Mouse (Mus musculus): ENCODE results near the gene Gm15319. TPM values are rescaled to one million over a fixed set of nuclear protein-coding genes. Genes with fewer than 3 reads are reported as not detected.
"Not testable (repeated sequence)": the region's sequence is repeated elsewhere in the genome, so short reads cannot be mapped to it uniquely, and the experiment has no call there.

Gene Gm15319
- polyA plus RNA-seq, 1 experiment from 2014 or later: 0.11 TPM

- WGBS: 88% methylated on average over 4 of the region's 4 CpGs
- not testable (repeated sequence) for H3K4me2 ChIP-seq (replicated peaks); H3K36me3 ChIP-seq; ATAC-seq (replicated peaks); H3K4me3 ChIP-seq; H3K27ac ChIP-seq (replicated peaks); H3K4me1 ChIP-seq; H3K27me3 ChIP-seq; H3K9me3 ChIP-seq; H3K9ac ChIP-seq (replicated peaks)
Observed at GRCm38 (mm10) chr8:20294826-20295225, 68.2 kb downstream of the Gm15319 start.

GRCm38 (mm10) chr8:20293966-20294365, 69.0 kb downstream of the Gm15319 start:
- not testable (repeated sequence) for ATAC-seq (replicated peaks); H3K9me3 ChIP-seq; H3K4me1 ChIP-seq; H3K4me2 ChIP-seq (replicated peaks); H3K9ac ChIP-seq (replicated peaks); H3K27ac ChIP-seq (replicated peaks); H3K27me3 ChIP-seq; H3K4me3 ChIP-seq; H3K36me3 ChIP-seq

GRCm38 (mm10) chr8:20290015-20290414, 73.0 kb downstream of the Gm15319 start:
- not testable (repeated sequence) for H3K4me2 ChIP-seq (replicated peaks); H3K27ac ChIP-seq (replicated peaks); H3K4me3 ChIP-seq; H3K9me3 ChIP-seq; H3K36me3 ChIP-seq; H3K4me1 ChIP-seq; H3K27me3 ChIP-seq; H3K9ac ChIP-seq (replicated peaks); ATAC-seq (replicated peaks)
- 75% methylated on average over 6 of the region's 8 CpGs for WGBS

- not testable (repeated sequence) for H3K9ac ChIP-seq (replicated peaks); H3K4me3 ChIP-seq; H3K9me3 ChIP-seq; H3K4me1 ChIP-seq; H3K36me3 ChIP-seq; H3K27ac ChIP-seq (replicated peaks); H3K4me2 ChIP-seq (replicated peaks); ATAC-seq (replicated peaks); H3K27me3 ChIP-seq
- 65% methylated on average over 3 of the region's 3 CpGs for WGBS
Observed at GRCm38 (mm10) chr8:20288878-20289277, 74.1 kb downstream of the Gm15319 start.

- not testable (repeated sequence) for H3K9ac ChIP-seq (replicated peaks); H3K27me3 ChIP-seq; H3K4me1 ChIP-seq; H3K4me2 ChIP-seq (replicated peaks); H3K9me3 ChIP-seq; ATAC-seq (replicated peaks); H3K27ac ChIP-seq (replicated peaks); H3K36me3 ChIP-seq; H3K4me3 ChIP-seq
- 89% methylated on average over 3 of the region's 3 CpGs for WGBS
Observed at GRCm38 (mm10) chr8:20287706-20288105, 75.3 kb downstream of the Gm15319 start.

Data from forebrain, embryonic 15.5 days (tissue).